Mouse (Mus musculus): ENCODE data around the gene Eif1b. TPM values are rescaled to one million over a fixed set of nuclear protein-coding genes. Genes with fewer than 3 reads are reported as not detected.
"Not testable (repeated sequence)": the region's sequence is repeated elsewhere in the genome, so short reads cannot be mapped to it uniquely, and the experiment has no call there.

The Eif1b gene
- polyA plus RNA-seq, 1 experiment = 31.4 TPM

- Histone ChIP-seq H3K4me3 (replicated peaks; ENCODE audit: extremely low read depth, low read depth, low read length) (no peak overlapping the region), H3K4me1 (ENCODE audit: control insufficient read depth, insufficient read depth, low read length) (no peaks in the 10 kb centered on the region)
- no peak for TF ChIP-seq POLR2A (IDR thresholded peaks at IDR 0.05; ENCODE audit: borderline replicate concordance, extremely low read depth, low read depth, low read length)
- no peak for TF ChIP-seq CTCF (IDR thresholded peaks at IDR 0.05; ENCODE audit: insufficient read depth, low read length)
- WGBS = 37% methylated on average over 8 of the region's 8 CpGs
- DNase-seq = no peak
Measured at GRCm38 (mm10) chr9:120516720-120517119, 24.7 kb downstream of the Eif1b start.

DNA sequence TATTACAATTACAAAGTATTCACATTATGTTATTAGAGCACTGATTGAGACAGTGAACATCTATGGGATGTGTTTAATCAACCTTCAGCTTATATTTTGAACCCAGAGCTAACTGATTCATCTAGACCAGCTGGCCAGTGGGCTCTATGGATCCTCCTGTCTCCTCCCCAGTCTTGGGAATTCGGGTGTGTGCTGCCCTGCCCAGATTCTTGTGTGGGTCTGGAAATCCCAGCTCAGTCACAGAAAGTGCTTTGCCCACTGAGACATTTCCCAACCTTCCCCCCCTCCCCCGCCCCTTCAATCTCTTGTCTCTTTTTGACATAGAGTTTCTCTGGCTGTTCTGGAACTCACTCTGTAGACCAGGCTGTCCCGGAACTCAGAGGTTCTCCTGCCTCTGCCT lies 26.9 kb downstream of the Eif1b start:
- no peaks in the 10 kb centered on the region for H3K4me1 ChIP-seq (ENCODE audit: control insufficient read depth, insufficient read depth, low read length)
- no peak overlapping the region for H3K4me3 ChIP-seq (replicated peaks; ENCODE audit: extremely low read depth, low read depth, low read length)
- DNase-seq = no peak
- 76% methylated on average over 3 of the region's 3 CpGs for WGBS
- TF ChIP-seq CTCF (IDR thresholded peaks at IDR 0.05; ENCODE audit: insufficient read depth, low read length) = no peak
- no peak for TF ChIP-seq POLR2A (IDR thresholded peaks at IDR 0.05; ENCODE audit: borderline replicate concordance, extremely low read depth, low read depth, low read length)

DNA sequence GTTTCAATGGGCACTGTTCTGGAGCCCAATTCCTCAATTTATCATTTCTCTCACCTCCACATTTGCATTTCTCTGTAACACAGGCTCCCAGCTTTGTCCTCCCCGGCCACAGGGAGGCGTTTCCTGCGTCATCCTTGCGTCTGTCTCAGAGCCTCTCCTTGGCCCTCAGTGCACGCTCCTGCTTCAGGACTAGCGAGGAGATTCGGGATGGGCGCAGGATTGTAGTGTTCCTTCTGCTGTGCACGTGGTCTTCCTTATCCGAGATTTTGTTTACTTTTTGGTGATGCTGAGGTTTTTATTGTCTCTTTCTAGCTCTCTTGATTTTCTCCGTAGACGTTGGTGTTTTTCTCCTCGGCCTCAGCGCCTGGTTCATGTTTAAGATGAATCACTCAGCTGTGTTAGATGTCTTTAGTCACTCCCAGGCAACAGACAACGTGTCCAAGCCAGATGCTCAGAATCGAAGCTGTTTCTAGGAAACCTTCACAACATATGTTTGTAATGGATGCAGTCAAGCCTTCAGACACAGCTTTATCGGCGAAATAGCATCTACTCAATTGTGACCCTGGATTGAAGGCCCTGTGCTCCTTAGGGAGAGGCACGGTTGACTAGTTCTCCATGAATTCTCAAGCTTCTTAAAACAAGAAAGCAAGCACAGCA lies 27.6 kb downstream of the Eif1b start:
- no peak overlapping the region for H3K4me3 ChIP-seq (replicated peaks; ENCODE audit: extremely low read depth, low read depth, low read length)
- no peak for DNase-seq
- no peaks in the 10 kb centered on the region for H3K4me1 ChIP-seq (ENCODE audit: control insufficient read depth, insufficient read depth, low read length)
- TF ChIP-seq POLR2A (IDR thresholded peaks at IDR 0.05; ENCODE audit: borderline replicate concordance, extremely low read depth, low read depth, low read length) = no peak
- no peak for TF ChIP-seq CTCF (IDR thresholded peaks at IDR 0.05; ENCODE audit: insufficient read depth, low read length)
- WGBS = 44% methylated on average over 19 of the region's 19 CpGs

DNA sequence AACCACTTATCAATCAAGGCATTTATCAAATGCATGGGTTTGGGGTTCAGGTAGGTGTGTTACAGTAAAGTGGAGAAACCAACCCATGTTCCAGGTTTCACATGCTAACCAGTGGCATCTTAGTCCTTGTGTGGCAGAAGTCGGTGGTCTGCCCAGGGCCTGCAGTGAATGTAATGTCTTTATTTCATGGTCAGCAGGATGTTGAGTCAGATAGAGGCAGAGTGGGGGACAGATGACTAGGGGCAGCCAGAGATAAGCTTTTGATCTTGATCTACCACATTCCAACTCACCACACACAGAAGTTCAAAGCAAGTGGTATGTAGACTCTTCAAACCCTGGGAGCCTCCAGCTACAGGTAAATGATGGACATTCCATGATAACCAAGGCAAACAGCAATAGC lies 29.1 kb downstream of the Eif1b start:
- TF ChIP-seq CTCF (IDR thresholded peaks at IDR 0.05; ENCODE audit: insufficient read depth, low read length) (no peak), POLR2A (IDR thresholded peaks at IDR 0.05; ENCODE audit: borderline replicate concordance, extremely low read depth, low read depth, low read length) (no peak)
- Histone ChIP-seq H3K4me1 (ENCODE audit: control insufficient read depth, insufficient read depth, low read length) (no peaks in the 10 kb centered on the region), H3K4me3 (replicated peaks; ENCODE audit: extremely low read depth, low read depth, low read length) (no peak overlapping the region)
- no peak for DNase-seq
- WGBS = 71% methylated on average over 1 of the region's 1 CpGs

DNA sequence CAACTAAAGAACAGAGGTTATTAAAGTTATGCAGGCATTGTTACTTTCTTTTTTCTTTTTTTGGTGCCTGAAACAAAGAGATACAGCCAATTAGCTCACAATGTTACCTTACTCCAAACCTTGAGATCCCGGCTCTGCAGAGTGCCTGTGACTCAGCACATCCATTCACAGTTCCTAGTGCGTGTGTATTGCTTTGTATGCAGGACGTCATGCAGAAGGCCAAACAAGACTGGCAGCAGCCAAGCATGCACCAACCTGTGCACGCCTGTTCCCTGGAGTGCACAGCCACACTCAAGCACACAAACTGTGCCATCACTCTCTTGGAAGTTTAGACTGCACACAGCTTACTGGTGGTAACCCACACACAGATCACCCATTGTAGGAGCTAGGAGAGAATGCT lies 35.2 kb downstream of the Eif1b start:
- Histone ChIP-seq H3K4me3 (replicated peaks; ENCODE audit: extremely low read depth, low read depth, low read length) (no peak overlapping the region), H3K4me1 (ENCODE audit: control insufficient read depth, insufficient read depth, low read length) (no peaks in the 10 kb centered on the region)
- DNase-seq = no peak
- no peak for TF ChIP-seq CTCF (IDR thresholded peaks at IDR 0.05; ENCODE audit: insufficient read depth, low read length)
- TF ChIP-seq POLR2A (IDR thresholded peaks at IDR 0.05; ENCODE audit: borderline replicate concordance, extremely low read depth, low read depth, low read length) = no peak
- 69% methylated on average over 4 of the region's 4 CpGs for WGBS

DNA sequence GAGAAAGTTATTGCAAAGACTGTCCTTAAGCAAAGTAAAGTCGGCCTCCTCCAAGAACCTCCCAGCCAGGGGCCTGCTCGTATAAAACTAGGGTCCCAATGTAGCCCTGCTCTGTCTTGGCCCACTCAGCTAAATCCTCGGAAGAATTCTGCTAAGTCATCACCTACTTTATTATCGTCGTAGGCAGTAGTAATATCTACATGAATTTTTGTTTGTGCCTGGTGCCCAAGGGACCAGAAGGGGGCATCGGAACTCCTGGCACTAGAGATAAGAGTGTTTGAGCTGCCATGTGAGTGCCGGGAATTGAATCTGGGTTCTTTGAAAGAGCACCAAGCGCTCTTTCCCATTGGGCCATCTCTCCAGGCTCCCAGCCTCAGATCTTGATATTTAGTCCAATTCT lies 35.9 kb downstream of the Eif1b start:
- no peak for DNase-seq
- WGBS = 86% methylated on average over 8 of the region's 8 CpGs
- TF ChIP-seq POLR2A (IDR thresholded peaks at IDR 0.05; ENCODE audit: borderline replicate concordance, extremely low read depth, low read depth, low read length) (no peak), CTCF (IDR thresholded peaks at IDR 0.05; ENCODE audit: insufficient read depth, low read length) (no peak)
- H3K4me1 ChIP-seq (ENCODE audit: control insufficient read depth, insufficient read depth, low read length) = no peaks in the 10 kb centered on the region
- H3K4me3 ChIP-seq (replicated peaks; ENCODE audit: extremely low read depth, low read depth, low read length) = no peak overlapping the region

DNA sequence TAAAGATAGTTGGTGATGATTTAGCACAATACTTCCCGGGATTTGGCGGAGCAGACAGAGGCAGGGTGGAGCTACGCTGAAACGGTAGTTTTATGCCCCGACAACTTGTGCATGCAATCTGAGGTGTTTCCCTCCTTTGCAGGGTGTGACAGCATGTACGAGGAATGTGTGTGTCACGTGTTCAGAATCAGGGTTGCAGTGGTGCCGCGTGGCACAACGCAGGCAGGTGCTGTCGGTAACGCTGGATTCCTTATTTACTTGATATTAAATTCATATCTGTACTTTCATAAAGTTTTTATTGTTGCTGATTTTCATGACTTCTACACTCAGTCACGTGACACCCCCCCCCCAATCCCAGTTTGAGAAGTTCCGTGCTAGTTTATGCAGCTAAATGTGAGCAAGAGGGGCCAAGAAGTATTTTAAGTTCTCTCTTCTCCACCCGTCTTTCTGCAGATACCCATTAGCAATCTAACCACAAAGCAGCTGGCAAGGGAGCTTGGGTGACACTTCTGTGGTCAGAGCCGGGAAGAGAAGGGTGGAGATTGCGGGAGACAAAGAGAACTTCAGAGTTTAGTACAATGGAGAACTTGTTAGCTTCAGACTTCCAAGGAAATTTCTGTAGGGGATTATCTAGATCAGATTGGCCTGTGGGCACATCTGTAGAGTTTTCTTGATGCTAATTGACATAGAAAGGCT lies 36.9 kb downstream of the Eif1b start:
- 68% methylated on average over 17 of the region's 17 CpGs for WGBS
- H3K4me1 ChIP-seq (ENCODE audit: control insufficient read depth, insufficient read depth, low read length) = no peaks in the 10 kb centered on the region
- no peak overlapping the region for H3K4me3 ChIP-seq (replicated peaks; ENCODE audit: extremely low read depth, low read depth, low read length)
- DNase-seq = no peak
- TF ChIP-seq CTCF (IDR thresholded peaks at IDR 0.05; ENCODE audit: insufficient read depth, low read length) (no peak), POLR2A (IDR thresholded peaks at IDR 0.05; ENCODE audit: borderline replicate concordance, extremely low read depth, low read depth, low read length) (no peak)

DNA sequence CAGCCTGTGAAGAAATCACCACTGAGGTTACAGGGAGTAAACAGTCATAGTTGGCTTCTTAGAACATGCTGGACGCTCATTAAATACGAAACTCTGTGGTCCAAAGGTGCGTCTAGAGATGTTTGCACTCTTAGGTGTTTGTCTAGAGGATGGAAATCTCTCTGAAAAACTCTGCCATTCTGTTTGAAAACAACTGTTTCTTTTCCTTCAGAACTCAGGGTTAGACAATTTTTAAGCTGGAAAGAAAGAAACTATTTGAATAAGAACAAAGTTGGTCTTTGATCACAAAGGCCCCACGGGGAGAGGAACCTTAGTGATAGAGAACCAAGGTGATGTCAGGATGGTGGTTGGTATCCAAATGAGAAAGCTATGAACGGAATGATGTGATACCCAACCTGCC lies 38.4 kb downstream of the Eif1b start:
- WGBS = 76% methylated on average over 5 of the region's 5 CpGs
- H3K4me1 ChIP-seq (ENCODE audit: control insufficient read depth, insufficient read depth, low read length) = no peaks in the 10 kb centered on the region
- no peak overlapping the region for H3K4me3 ChIP-seq (replicated peaks; ENCODE audit: extremely low read depth, low read depth, low read length)
- no peak for TF ChIP-seq POLR2A (IDR thresholded peaks at IDR 0.05; ENCODE audit: borderline replicate concordance, extremely low read depth, low read depth, low read length)
- DNase-seq = no peak

DNA sequence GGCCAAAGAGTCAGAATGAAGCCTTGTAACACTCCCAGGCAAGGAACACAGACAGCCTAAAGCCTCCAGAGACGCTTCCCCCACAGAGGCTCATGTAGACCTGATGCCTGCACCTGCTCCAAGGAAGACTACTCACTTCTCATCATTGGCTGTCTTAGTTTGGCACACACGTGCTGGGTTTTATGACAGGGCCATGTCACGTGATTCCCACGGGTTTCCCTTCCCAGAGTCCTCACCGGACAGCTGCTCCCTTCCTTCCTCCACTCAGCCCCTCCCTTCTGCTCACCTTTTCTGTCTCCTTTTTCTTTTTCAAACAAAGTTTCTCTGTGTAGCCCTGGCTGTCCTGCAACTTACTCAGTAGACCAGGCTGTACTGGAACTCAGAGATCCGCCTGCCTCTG lies 40.0 kb downstream of the Eif1b start:
- WGBS = 77% methylated on average over 6 of the region's 6 CpGs
- no peak for DNase-seq
- no peak for TF ChIP-seq POLR2A (IDR thresholded peaks at IDR 0.05; ENCODE audit: borderline replicate concordance, extremely low read depth, low read depth, low read length)
- Histone ChIP-seq H3K4me1 (ENCODE audit: control insufficient read depth, insufficient read depth, low read length) (no peaks in the 10 kb centered on the region), H3K4me3 (replicated peaks; ENCODE audit: extremely low read depth, low read depth, low read length) (no peak overlapping the region)

DNA sequence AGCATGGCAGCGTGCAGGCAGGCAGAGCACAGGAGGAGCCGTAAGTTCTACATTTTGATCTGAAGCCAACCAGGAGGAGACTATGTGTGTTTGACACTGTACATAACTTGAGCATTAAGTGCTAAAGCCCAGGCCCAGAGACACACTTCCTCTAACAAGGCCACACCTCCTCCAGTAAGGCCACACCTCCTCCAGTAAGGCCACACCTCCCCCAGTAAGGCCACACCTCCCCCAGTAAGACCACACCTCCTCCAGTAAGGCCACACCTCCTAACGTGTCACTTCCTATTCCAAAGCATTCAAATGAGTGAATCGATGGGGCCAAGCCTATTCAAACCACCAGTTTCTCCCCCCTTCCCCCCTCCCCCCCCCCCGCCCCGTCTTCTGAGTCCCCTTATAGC lies 40.7 kb downstream of the Eif1b start:
- Histone ChIP-seq H3K4me1 (ENCODE audit: control insufficient read depth, insufficient read depth, low read length) (no peaks in the 10 kb centered on the region), H3K4me3 (replicated peaks; ENCODE audit: extremely low read depth, low read depth, low read length) (no peak overlapping the region)
- 82% methylated on average over 6 of the region's 6 CpGs for WGBS
- no peak for DNase-seq
- no peak for TF ChIP-seq POLR2A (IDR thresholded peaks at IDR 0.05; ENCODE audit: borderline replicate concordance, extremely low read depth, low read depth, low read length)
- no peak for TF ChIP-seq CTCF (IDR thresholded peaks at IDR 0.05; ENCODE audit: insufficient read depth, low read length)

- WGBS = 92% methylated on average over 8 of the region's 8 CpGs
- not testable (repeated sequence) for H3K4me3 ChIP-seq (replicated peaks; ENCODE audit: extremely low read depth, low read depth, low read length); DNase-seq; H3K4me1 ChIP-seq (ENCODE audit: control insufficient read depth, insufficient read depth, low read length)
Measured at GRCm38 (mm10) chr9:120533446-120533950, 41.5 kb downstream of the Eif1b start.
